Mouse (Mus musculus): Measurements from ENCODE around the gene Olfr272. TPM values are rescaled to one million over a fixed set of nuclear protein-coding genes. Genes with fewer than 3 reads are reported as not detected.

The Olfr272 gene
- polyA plus RNA-seq (2016; fragmentation: Nextera tagmentation; extraction: Ambion mirVana): not detected in 2 replicates

- H3K27ac ChIP-seq: no peak within 1 kb of the TSS
- H3K9me3 ChIP-seq: no peaks in the 10 kb centered on the region
- H3K27me3 ChIP-seq (ENCODE audit: insufficient read depth, poor library complexity, severe bottlenecking): no peaks in the 10 kb centered on the region
- no peak within 1 kb of the TSS for H3K4me3 ChIP-seq
- WGBS: 89% methylated on average over 2 of the region's 2 CpGs
- no peak for DNase-seq (ENCODE audit: low spot score)
- H3K36me3 ChIP-seq: no peaks in the 10 kb centered on the region
- no peaks in the 10 kb centered on the region for H3K4me1 ChIP-seq (replicated peaks)
These were observed at the start of gene Olfr272 for GRCm38 (mm10) chr4:52919078-52919477. Olfr272 (minus strand) TSS chr4:52919178.

- H3K4me1 ChIP-seq (replicated peaks): no peaks in the 10 kb centered on the region
- no peak within 1 kb of the TSS for H3K4me3 ChIP-seq
- DNase-seq (ENCODE audit: low spot score): no peak
- H3K27ac ChIP-seq: no peak within 1 kb of the TSS
- no peaks in the 10 kb centered on the region for H3K9me3 ChIP-seq
- no peaks in the 10 kb centered on the region for H3K36me3 ChIP-seq
- H3K27me3 ChIP-seq (ENCODE audit: insufficient read depth, poor library complexity, severe bottlenecking): no peaks in the 10 kb centered on the region
These were observed 45.3 kb upstream of the Olfr272 start, which contains the start of gene Olfr270 for GRCm38 (mm10) chr4:52964247-52964646. Olfr270 (plus strand) TSS chr4:52964547.

- no peak overlapping the region for H3K27ac ChIP-seq
- no peak overlapping the region for H3K4me3 ChIP-seq
- H3K36me3 ChIP-seq: no peaks in the 10 kb centered on the region
- H3K4me1 ChIP-seq (replicated peaks): no peaks in the 10 kb centered on the region
- DNase-seq (ENCODE audit: low spot score): peak; percentile 31
- no peaks in the 10 kb centered on the region for H3K27me3 ChIP-seq (ENCODE audit: insufficient read depth, poor library complexity, severe bottlenecking)
- no peaks in the 10 kb centered on the region for H3K9me3 ChIP-seq
- WGBS: 52% methylated on average over 4 of the region's 4 CpGs
These were observed 39.7 kb upstream of the Olfr272 start for GRCm38 (mm10) chr4:52958693-52959092.

GRCm38 (mm10) chr4:52949005-52949404, 30.0 kb upstream of the Olfr272 start:
- no peaks in the 10 kb centered on the region for H3K4me1 ChIP-seq (replicated peaks)
- no peak for DNase-seq (ENCODE audit: low spot score)
- 86% methylated on average over 2 of the region's 2 CpGs for WGBS
- no peak overlapping the region for H3K27ac ChIP-seq
- no peaks in the 10 kb centered on the region for H3K27me3 ChIP-seq (ENCODE audit: insufficient read depth, poor library complexity, severe bottlenecking)
- no peaks in the 10 kb centered on the region for H3K9me3 ChIP-seq
- no peaks in the 10 kb centered on the region for H3K36me3 ChIP-seq
- no peak overlapping the region for H3K4me3 ChIP-seq

GRCm38 (mm10) chr4:52946665-52947064, 27.7 kb upstream of the Olfr272 start:
- no peaks in the 10 kb centered on the region for H3K9me3 ChIP-seq
- DNase-seq (ENCODE audit: low spot score): no peak
- H3K36me3 ChIP-seq: no peaks in the 10 kb centered on the region
- H3K27me3 ChIP-seq (ENCODE audit: insufficient read depth, poor library complexity, severe bottlenecking): no peaks in the 10 kb centered on the region
- H3K27ac ChIP-seq: no peak overlapping the region
- no peaks in the 10 kb centered on the region for H3K4me1 ChIP-seq (replicated peaks)
- no peak overlapping the region for H3K4me3 ChIP-seq

GRCm38 (mm10) chr4:52930480-52930879, 11.5 kb upstream of the Olfr272 start:
- no peak for DNase-seq (ENCODE audit: low spot score)
- no peak overlapping the region for H3K27ac ChIP-seq
- no peak overlapping the region for H3K4me3 ChIP-seq
- 0 out of 2 replicates have a peak, but pooled peaks cover under 1% of the 10 kb centered on the region for H3K4me1 ChIP-seq (replicated peaks)
- no peaks in the 10 kb centered on the region for H3K9me3 ChIP-seq
- H3K36me3 ChIP-seq: no peaks in the 10 kb centered on the region
- H3K27me3 ChIP-seq (ENCODE audit: insufficient read depth, poor library complexity, severe bottlenecking): no peaks in the 10 kb centered on the region
- 93% methylated on average over 4 of the region's 4 CpGs for WGBS

- no peak for DNase-seq (ENCODE audit: low spot score)
- H3K27ac ChIP-seq: no peak overlapping the region
- no peaks in the 10 kb centered on the region for H3K36me3 ChIP-seq
- H3K4me3 ChIP-seq: no peak overlapping the region
- WGBS: 92% methylated on average over 2 of the region's 2 CpGs
- no peaks in the 10 kb centered on the region for H3K27me3 ChIP-seq (ENCODE audit: insufficient read depth, poor library complexity, severe bottlenecking)
- no peaks in the 10 kb centered on the region for H3K9me3 ChIP-seq
- no peaks in the 10 kb centered on the region for H3K4me1 ChIP-seq (replicated peaks)
These were observed 1.7 kb downstream of the Olfr272 start for GRCm38 (mm10) chr4:52917311-52917688.

GRCm38 (mm10) chr4:52916659-52917310, 2.2 kb downstream of the Olfr272 start:
- 87% methylated on average over 6 of the region's 6 CpGs for WGBS
- Histone ChIP-seq H3K36me3 (no peaks in the 10 kb centered on the region), H3K9me3 (no peaks in the 10 kb centered on the region), H3K4me3 (no peak overlapping the region), H3K27ac (no peak overlapping the region), H3K4me1 (replicated peaks) (no peaks in the 10 kb centered on the region), H3K27me3 (ENCODE audit: insufficient read depth, poor library complexity, severe bottlenecking) (no peaks in the 10 kb centered on the region)
- no peak for DNase-seq (ENCODE audit: low spot score)

GRCm38 (mm10) chr4:52912409-52912808, 6.6 kb downstream of the Olfr272 start:
- Histone ChIP-seq H3K9me3 (no peaks in the 10 kb centered on the region), H3K4me1 (replicated peaks) (no peaks in the 10 kb centered on the region), H3K27ac (no peak overlapping the region), H3K27me3 (ENCODE audit: insufficient read depth, poor library complexity, severe bottlenecking) (no peaks in the 10 kb centered on the region), H3K4me3 (no peak overlapping the region), H3K36me3 (no peaks in the 10 kb centered on the region)
- 48% methylated on average over 3 of the region's 3 CpGs for WGBS
- no peak for DNase-seq (ENCODE audit: low spot score)

- H3K9me3 ChIP-seq: no peaks in the 10 kb centered on the region
- H3K4me3 ChIP-seq: no peak overlapping the region
- no peak overlapping the region for H3K27ac ChIP-seq
- no peaks in the 10 kb centered on the region for H3K27me3 ChIP-seq (ENCODE audit: insufficient read depth, poor library complexity, severe bottlenecking)
- whole genome bisulfite sequencing: 81% methylated on average over 3 of the region's 3 CpGs
- no peak for DNase-seq (ENCODE audit: low spot score)
- H3K4me1 ChIP-seq (replicated peaks): no peaks in the 10 kb centered on the region
- no peaks in the 10 kb centered on the region for H3K36me3 ChIP-seq
These were observed 9.4 kb downstream of the Olfr272 start for GRCm38 (mm10) chr4:52909542-52909941.

- Histone ChIP-seq H3K27ac (no peak overlapping the region), H3K4me3 (no peak overlapping the region), H3K9me3 (no peaks in the 10 kb centered on the region), H3K4me1 (replicated peaks) (no peaks in the 10 kb centered on the region), H3K27me3 (ENCODE audit: insufficient read depth, poor library complexity, severe bottlenecking) (no peaks in the 10 kb centered on the region), H3K36me3 (no peaks in the 10 kb centered on the region)
- WGBS: 90% methylated on average over 9 of the region's 9 CpGs
- no peak for DNase-seq (ENCODE audit: low spot score)
These were observed 54.8 kb downstream of the Olfr272 start for GRCm38 (mm10) chr4:52864156-52864555.

All from hindbrain, embryonic 10.5 days (tissue).